Mouse (Mus musculus) embryonic fibroblast, embryonic 13.5 days (primary cell): ENCODE data around the gene Fam78b.

Experiments
- CTCF ChIP-seq: IDR thresholded peaks from 2 replicates; pipeline ENCODE4 v1.5.1; 2011; ENCODE audit warnings: mild to moderate bottlenecking, control low read depth, low read length, moderate library complexity, borderline replicate concordance; ENCODE audit not compliant: insufficient read depth
- POLR2A ChIP-seq: IDR thresholded peaks from 2 replicates; pipeline ENCODE4 v1.6.1; 2011; ENCODE audit warnings: low read depth, mild to moderate bottlenecking, control low read depth, low read length, moderate library complexity

DNA sequence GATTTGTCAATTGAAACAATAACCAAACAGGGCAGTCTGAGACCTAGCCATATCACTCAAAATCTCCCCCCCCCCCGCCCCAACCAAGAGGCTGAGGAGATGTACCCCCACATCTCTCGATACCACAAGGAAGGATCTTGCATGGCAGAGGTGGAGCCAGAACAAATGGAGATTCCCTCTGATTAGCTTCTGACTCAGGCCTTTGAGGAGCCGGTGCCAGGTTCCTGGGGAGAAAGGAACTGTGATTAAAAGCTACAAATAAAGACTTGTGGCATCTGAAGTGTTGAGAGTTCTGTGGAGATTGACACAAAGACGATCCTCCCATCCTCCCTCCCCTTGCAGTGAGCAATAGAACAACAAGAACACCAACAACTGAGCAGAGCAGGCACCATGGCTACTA is 113.9 kb downstream of the Fam78b start:
- TF ChIP-seq CTCF (no peak), POLR2A (no peak)
